Mouse (Mus musculus): ENCODE results near the gene Vmn1r95. TPM values are rescaled to one million over a fixed set of nuclear protein-coding genes. Genes with fewer than 3 reads are reported as not detected.
"Not testable (repeated sequence)": the region's sequence is repeated elsewhere in the genome, so short reads cannot be mapped to it uniquely, and the experiment has no call there.

Vmn1r95 gene
- not detected in 2 replicates for total RNA-seq (2021)
- long read RNA-seq = 0 reads

DNA sequence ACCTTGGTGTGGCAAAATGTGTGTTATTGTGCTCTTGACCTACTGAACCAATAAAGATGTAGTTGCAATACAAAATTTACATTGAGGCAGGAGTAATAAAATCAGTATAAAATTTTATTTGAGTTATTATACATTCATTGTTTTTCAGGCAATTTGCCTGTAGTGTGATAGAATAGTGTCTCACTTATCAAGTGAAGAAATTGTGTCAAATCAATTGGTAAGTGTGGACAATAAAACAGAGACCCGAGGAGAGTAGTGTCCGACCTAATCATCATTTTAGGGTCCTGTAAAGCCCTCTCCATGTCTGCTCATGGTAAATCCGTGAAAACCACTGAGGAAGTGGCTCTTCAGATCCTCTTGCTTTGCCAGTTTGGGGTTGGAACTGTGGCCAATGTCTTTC, at the start of gene Vmn1r95:
Vmn1r95 (plus strand) TSS at position 301 of the 400 bp plus-strand sequence.
- not testable (repeated sequence) for DNase-seq

DNA sequence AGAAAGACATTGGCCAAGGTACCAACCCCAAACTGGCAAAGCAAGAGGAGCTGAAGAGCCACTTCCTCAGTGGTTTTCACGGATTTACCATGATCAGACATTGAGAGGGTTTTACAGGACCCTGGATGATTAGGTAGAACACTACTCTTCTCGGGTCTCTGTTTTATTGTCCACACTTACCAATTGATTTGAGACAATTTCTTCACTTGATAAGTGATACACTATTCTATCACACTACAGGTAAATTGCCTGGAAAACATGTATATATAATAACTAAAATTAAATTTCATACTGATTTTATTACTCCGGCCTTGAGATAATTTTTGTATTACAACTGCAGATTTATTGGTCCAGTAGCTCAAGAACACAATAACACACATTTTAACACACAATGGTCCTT, 25.2 kb upstream of the Vmn1r95 start, which contains the start of gene Vmn1r94:
Vmn1r94 (minus strand) TSS at position 101 of the 400 bp plus-strand sequence.
- not testable (repeated sequence) for DNase-seq

DNA sequence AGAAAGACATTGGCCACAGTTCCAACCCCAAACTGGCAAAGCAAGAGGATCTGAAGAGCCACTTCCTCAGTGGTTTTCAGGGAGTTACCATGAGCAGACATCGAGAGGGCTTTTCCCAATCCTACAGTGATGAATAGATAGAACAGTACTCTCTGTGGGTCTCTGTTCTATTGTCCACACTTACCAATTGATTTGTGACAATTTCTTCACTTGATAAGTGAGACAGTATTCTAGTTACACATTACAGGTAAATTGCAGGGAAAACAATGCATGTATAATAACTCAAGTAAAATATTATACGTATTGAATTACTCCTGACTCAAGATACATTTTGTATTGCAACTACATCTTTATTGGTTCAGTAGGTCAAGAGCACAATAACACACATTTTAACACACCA, 12.0 kb downstream of the Vmn1r95 start, which contains the start of gene Gm6164:
Gm6164 (minus strand) TSS at position 101 of the 400 bp plus-strand sequence.
- not testable (repeated sequence) for DNase-seq

DNA sequence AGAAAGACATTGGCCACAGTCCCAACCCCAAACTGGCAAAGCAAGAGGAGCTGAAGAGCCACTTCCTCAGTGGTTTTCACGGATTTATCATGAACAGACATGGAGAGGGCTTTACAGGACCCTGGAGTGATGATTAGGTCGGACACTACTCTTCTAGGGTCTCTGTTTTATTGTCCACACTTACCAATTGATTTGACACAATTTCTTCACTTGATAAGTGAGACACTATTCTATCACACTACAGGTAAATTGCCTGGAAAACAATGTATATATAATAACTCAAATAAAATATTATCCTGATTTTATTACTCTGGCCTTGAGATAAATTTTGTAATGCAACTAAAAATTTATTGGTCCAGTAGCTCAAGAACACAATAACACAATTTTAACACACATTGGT, 40.2 kb downstream of the Vmn1r95 start, which contains the start of gene Gm4498:
Gm4498 (minus strand) TSS at position 101 of the 400 bp plus-strand sequence.
- not testable (repeated sequence) for DNase-seq

Other genes starting within 250 kb of the Vmn1r95 start
- not detected in 2 replicates for gene Igsf23, start 243.0 kb upstream of the Vmn1r95 start, total RNA-seq (2021)
- not detected in 2 replicates for gene Ceacam20, start 228.3 kb upstream of the Vmn1r95 start, total RNA-seq (2021)
- not detected in 2 replicates for gene Nlrp9b, start 202.2 kb upstream of the Vmn1r95 start, total RNA-seq (2021)
- not detected in 2 replicates for gene Vmn1r91, start 94.0 kb upstream of the Vmn1r95 start, total RNA-seq (2021)
- not detected in 2 replicates for gene Gm16442, start 71.1 kb upstream of the Vmn1r95 start, total RNA-seq (2021)
- gene Vmn1r93, start 54.6 kb upstream of the Vmn1r95 start, total RNA-seq (2021) = not detected in 2 replicates
- not detected in 2 replicates for gene Vmn1r94, start 25.3 kb upstream of the Vmn1r95 start, total RNA-seq (2021)
- gene Gm6164, start 11.9 kb downstream of the Vmn1r95 start, total RNA-seq (2021) = not detected in 2 replicates
- not detected in 2 replicates for gene Gm4498, start 40.1 kb downstream of the Vmn1r95 start, total RNA-seq (2021)
- not detected in 2 replicates for gene Gm5890, start 69.1 kb downstream of the Vmn1r95 start, total RNA-seq (2021)
- gene Gm4133, start 140.4 kb downstream of the Vmn1r95 start, total RNA-seq (2021) = not detected in 2 replicates
- gene Gm5728, start 181.7 kb downstream of the Vmn1r95 start, total RNA-seq (2021) = not detected in 2 replicates
- not detected in 2 replicates for gene Vmn1r100, start 224.2 kb downstream of the Vmn1r95 start, total RNA-seq (2021)
- not detected in 2 replicates for gene Vmn1r101, start 248.9 kb downstream of the Vmn1r95 start, total RNA-seq (2021)